Mouse (Mus musculus) gastrocnemius, postnatal 10 days (tissue): ENCODE measurements at regions not wholly inside any gene's neighbourhood (a gene's known extent, or its start where the extent isn't known, plus 50 kb on each side); places are given as distances from the start of the nearest gene placed in this dataset.

Experiments
- DNase-seq: peaks from one replicate; pipeline ENCODE4 v3.0.0; 2021; ENCODE audit warnings: mixed read lengths

- no peak for DNase-seq
These were observed 70.3 kb downstream of the Matn1 start for GRCm38 (mm10) chr4:131014301-131015081.

DNA sequence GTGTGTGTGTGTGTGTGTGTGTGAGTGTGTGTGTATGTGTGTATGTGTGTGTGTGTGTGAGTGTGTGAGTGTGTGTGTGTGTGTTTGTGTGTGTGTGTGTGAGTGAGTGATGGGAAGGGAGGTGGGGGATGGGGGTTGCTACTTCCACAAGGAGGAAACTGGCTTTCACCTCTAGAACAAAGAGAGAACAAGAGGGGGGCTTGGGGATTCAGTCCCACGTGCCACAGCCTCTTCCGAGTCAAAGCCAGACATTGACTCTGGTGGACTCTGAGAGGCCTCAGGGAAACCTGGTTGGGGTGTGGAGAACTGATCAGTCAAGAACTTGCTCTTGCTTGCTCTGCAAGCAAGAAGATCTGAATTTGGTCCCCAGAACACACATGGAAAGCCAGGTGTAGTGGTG lies 71.0 kb downstream of the Matn1 start:
- no peak for DNase-seq

- DNase-seq: no peak
These were observed 79.4 kb downstream of the Matn1 start for GRCm38 (mm10) chr4:131023601-131024000.

DNA sequence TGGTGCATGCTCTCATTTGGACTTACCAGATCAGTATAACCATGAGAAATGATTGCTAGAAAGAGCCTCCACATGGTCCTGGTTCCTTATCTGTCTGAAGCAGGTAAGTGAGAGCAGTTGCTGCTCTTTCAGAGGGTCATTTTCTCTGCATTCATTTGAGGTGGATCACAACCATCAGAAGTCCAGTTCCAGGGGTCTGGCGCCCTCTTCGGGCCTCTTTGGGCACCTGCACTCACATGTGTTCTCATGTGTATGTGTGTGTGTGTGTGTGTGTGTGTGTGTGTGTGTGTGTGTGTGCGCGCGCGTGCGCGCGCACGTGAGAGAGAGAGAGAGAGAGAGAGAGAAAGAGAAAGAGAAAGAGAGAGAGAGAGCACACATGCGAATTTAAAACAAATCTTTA lies 92.1 kb downstream of the Matn1 start:
- no peak for DNase-seq

- DNase-seq: no peak
These were observed 93.0 kb downstream of the Matn1 start for GRCm38 (mm10) chr4:131037179-131037578.

GRCm38 (mm10) chr4:131039686-131040085 lies 95.5 kb downstream of the Matn1 start:
- no peak for DNase-seq

- DNase-seq: no peak
These were observed 97.0 kb downstream of the Matn1 start for GRCm38 (mm10) chr4:131041210-131041609.

DNA sequence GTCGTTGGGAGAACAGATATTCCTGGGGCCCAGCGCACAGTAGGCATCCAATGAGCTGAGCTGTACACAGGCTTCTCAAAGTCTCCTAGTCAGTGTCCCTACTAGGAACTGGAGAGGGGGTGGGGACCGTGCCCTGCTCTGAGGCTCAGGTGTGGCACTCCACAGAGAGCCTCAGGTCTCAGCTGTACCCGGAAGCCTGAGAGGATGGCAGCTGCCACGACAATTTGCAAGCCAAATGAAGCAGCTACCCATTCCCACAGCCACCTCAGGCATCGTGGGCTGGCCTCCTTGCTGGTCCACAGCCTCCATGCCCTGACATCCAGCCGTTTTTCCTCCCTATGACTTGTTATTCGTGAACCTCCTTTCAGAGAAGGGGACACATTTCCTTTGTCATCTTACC lies 101.9 kb downstream of the Matn1 start:
- no peak for DNase-seq

DNA sequence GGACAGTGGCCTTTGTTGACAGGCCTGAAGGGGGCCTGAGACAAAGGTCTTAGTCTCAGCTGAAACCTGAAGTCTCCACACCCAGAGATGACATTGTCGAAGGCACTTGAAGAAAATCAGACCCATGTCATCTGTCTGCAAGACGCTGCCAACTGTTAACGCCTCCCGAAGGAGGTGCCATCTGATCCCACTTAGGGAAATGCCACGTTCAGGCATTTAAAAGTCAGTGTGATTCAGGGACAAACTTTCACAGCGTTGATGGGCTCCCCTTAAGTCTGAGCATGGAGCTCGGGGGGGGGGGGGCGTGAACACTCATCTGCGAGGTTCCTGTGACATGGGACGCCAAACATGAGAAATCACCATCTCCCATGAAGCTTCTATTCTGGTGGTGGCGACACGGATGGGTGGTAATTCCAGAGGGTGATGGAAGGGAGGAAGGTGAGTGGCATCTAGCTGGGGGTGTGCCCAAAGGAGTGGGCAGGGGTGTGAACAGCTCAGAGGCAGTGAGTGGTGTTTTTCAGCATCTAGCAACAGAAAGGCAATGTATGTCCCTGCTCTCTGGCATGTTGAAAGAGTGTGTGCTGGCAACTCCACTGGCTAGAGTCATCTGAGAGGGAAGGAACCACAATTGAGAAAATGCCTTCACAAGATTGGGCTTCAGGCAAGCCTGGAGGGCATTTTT lies 102.9 kb downstream of the Matn1 start:
- no peak for DNase-seq

GRCm38 (mm10) chr4:131056293-131056692 lies 112.1 kb downstream of the Matn1 start:
- DNase-seq: no peak

- no peak for DNase-seq
These were observed 115.4 kb downstream of the Matn1 start for GRCm38 (mm10) chr4:131059572-131059971.

DNA sequence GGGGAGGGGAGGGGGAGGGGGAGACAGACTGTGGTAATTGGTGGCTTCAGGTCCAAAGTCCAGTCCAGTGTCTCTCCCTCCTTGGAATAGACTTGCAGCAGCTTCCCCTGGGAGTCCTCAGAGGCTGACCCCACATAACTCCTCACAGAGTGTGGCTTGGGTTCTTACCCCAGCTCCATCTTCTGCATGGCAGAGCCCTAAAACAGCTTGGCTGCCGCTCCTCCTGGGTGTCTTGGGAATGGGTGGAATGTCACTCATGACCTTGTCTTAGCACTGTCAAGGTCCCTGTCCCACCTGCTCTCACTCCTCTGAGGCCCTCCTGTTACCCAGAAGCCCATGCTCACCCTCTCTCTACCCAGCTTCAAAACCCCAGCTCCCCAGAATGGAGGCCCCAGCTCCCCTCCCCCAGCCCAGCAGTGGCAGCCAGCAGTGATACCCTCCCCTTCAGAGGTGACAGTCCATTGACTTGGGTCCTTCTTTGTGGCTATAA lies 116.1 kb downstream of the Matn1 start:
- DNase-seq: no peak

DNA sequence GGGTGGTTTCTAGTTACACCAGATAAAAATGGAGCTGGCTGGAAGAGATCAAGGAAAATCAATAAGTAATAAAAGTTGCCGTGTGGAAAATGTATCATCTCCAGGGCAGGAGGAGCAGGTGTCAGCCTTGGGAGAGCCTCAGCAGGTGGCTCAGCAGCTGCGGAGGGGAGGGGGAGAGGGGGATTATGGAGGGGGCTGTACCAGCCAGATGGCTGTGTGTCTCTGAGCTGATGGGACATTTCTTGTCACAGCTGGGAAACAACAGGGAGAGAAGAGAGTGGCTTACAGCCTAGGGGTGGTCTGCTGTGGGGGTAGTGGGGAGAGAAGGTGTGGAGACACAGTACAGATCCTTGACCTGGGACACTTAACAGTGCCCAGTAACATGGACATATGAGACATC lies 116.5 kb downstream of the Matn1 start:
- no peak for DNase-seq

DNA sequence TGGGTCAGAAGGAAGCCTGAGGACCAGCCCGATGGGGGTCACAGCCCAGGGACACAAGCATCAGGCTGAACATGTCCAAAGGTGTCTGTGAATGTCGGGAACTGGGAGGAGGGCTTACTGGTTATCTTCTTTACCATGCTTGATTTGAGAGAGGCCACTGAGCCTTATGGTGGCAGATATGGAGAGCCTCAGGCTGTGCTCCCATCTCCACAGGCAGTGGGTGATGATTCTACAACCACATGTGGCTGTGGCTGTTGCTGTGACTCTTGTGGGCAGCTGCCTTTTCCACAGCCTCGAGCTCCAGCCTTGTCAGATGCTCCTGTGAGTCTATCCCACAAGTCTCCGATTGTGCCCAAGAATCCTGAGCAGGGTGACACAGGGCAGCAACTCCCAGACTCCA lies 118.4 kb downstream of the Matn1 start:
- DNase-seq: no peak

GRCm38 (mm10) chr4:131066186-131066939 lies 122.2 kb downstream of the Matn1 start:
- no peak for DNase-seq

DNA sequence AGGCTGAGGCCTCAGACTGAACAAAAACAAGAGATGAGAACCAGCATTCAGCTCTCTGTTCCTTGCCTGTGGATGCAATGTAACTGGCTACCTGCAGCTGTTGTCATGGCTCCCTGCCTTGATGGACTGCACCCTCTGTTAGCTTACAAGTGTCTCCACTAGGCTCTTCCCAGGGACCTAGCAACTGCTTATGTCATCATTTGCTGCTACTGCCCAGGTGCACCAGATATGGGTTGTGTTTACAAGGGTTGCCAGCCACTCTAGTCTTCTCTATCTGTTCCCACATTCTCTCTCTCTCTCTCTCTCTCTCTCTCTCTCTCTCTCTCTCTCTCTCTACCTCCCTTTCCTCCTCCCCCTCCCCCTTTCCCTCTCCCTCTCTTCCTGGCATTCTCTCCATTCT lies 126.4 kb downstream of the Matn1 start:
- DNase-seq: no peak

- no peak for DNase-seq
These were observed 128.4 kb downstream of the Matn1 start for GRCm38 (mm10) chr4:131072623-131073022.

DNA sequence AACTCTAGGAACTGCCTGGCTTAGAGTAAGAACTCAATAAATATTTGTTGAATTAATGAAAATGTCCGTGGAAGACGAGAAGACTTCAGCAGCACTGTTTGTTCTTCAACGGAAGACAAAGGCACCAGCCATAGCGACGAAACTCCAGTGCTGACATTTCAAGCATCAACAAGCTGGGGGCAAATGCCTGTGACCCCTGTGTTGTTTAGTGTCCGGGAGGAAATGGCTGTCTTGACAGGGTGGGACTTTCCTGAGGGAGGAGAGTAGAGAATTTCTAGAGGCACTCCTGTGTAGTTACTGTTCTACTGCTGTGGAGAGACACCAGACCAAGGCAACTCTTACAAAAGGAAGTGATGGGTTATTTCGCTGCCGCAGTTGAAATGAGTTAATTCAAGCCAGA lies 129.2 kb downstream of the Matn1 start:
- no peak for DNase-seq

DNA sequence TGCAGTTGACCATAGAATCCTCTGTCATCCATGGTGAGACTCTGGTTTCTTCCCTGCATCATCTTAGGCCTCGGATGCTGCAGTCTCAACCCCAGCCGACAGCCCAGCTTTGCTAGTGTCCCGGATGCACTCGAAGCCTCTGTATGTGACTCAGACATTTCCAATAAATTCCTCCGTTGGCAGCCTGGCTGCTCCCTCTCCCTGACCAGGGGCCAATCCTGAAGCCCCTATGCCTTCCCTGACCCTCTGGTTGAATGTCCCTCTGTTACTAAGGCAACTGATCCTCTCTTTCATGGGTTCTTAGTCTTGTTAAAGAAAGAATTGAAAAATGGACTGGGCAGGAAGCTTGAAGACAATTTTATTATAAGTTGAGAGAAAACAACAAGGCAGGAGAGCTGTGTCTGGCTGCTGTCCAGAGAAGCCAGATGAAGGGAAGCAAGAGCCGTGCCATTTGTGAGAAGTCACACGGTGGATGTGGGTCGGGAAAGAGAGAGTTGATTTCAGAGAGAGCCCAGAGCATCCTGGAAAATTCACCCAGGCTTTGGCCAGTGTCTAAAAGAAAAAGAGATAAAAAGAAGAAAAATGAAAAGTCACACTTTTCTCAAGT lies 131.2 kb downstream of the Matn1 start:
- DNase-seq: no peak

DNA sequence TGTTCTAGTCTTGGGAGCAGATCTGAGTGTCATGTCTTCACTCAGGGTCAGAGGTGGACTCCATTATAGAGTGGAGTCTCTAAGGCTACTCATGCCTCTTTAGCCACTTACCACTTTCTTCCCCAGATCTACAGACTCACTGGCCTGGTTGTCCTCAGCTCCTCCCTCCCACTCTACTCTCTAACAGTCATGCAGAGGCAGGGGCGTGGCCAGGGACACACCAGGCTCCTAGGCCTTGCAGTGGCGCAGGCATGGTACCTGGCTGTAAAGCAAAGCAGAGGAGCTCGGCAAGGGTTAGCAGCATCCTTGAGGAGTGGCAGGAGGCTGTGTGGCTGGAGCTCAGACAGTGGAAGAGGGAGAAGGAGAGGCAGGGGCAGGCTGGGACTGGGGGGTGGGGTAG lies 132.4 kb downstream of the Matn1 start:
- no peak for DNase-seq

- DNase-seq: no peak
These were observed 135.9 kb downstream of the Matn1 start for GRCm38 (mm10) chr4:131080113-131080512.

DNA sequence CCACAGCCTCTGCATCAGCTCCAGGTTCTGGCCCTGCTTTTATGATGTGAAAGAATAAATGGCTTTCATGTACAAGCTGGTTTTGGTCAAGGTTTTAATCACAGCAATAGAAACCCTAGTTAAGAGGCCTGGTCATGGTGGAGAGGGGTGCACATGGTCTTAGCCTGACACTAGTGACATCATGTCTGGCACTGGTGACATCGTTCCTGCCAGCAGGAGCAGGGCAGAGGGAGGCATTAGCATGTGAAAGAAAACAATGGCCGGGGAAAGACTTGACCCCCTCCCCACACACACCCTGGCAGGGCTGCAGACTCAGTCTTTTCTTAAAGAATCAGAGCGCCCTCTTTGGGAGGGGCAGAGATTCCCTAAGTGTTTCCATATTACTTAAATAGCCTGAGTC lies 139.2 kb downstream of the Matn1 start:
- DNase-seq: no peak

DNA sequence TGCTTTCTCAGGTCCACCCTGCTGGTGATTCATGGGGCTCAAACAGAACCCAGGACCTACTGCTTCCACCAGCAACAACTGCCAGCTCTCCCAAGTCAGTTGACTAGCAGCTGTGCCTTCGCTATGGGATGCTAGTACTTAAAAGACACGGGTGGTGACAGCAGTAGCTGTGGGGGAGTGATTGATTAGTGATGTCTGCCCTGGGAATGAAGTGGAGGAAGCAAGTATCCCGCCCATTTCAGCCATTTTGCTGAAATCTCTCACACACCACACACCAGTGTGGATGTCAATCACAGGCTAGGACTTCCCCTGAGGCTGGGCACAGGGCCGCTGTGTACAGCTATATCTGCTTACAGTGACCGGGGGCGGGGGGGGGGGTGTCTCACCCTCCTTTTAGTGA lies 153.2 kb downstream of the Matn1 start:
- no peak for DNase-seq
